Mouse (Mus musculus) heart, embryonic 16.5 days (tissue): ENCODE measurements at regions not wholly inside any gene's neighbourhood (a gene's known extent, or its start where the extent isn't known, plus 50 kb on each side); places are given as distances from the start of the nearest gene placed in this dataset.

Source experiments
- ATAC-seq: fragments of 200-750 bp; cut with Nextera tagmentation; replicated peaks from 2 replicates; pipeline ENCODE4 v1.8.0; 2017; ENCODE audit warnings: moderate number of reproducible peaks; ENCODE audit not compliant: insufficient read depth, low FRiP score; ENCODE audit errors: extremely low read depth
- H3K27ac ChIP-seq: fragments of 300-500 bp; sonication (generic); 2 replicates; pipeline ENCODE4 v1.5.1; 2014; ENCODE audit warnings: mild to moderate bottlenecking, low read length, control low read depth, moderate library complexity
- H3K27me3 ChIP-seq: fragments of 300-500 bp; sonication (generic); 2 replicates; pipeline ENCODE4 v1.6.1; 2014; ENCODE audit warnings: low read length, mixed read lengths; ENCODE audit not compliant: control insufficient read depth, insufficient read depth
- H3K36me3 ChIP-seq: fragments of 300-500 bp; sonication (generic); 2 replicates; pipeline ENCODE4 v1.6.1; 2014; ENCODE audit not compliant: control insufficient read depth, insufficient read depth
- H3K4me1 ChIP-seq: fragments of 300-500 bp; sonication (generic); 2 replicates; pipeline ENCODE4 v1.6.1; 2014; ENCODE audit warnings: low read length, mixed read lengths; ENCODE audit not compliant: control insufficient read depth, insufficient read depth
- H3K4me2 ChIP-seq: fragments of 300-500 bp; sonication (generic); 2 replicates; pipeline ENCODE4 v1.6.1; 2014; ENCODE audit warnings: low read depth, mild to moderate bottlenecking, control low read depth, low read length
- H3K4me3 ChIP-seq: fragments of 300-500 bp; sonication (generic); 2 replicates; pipeline ENCODE4 v1.5.1; 2014; ENCODE audit warnings: mild to moderate bottlenecking, control low read depth, low read length
- H3K9ac ChIP-seq: fragments of 300-500 bp; sonication (generic); 2 replicates; pipeline ENCODE4 v1.6.1; 2014; ENCODE audit warnings: low read length, control low read depth
- H3K9me3 ChIP-seq: fragments of 300-500 bp; sonication (generic); replicated peaks from 2 replicates; pipeline ENCODE4 v1.6.1; 2016; ENCODE audit warnings: low read length; ENCODE audit not compliant: control insufficient read depth
- WGBS: fragments of 180-500 bp; shearing (Covaris S2); extraction: QIAGEN DNeasy Blood & Tissue Kit; methylation state at CpG from one replicate; pipeline ENCODE4 v1.1.7; 2014; 5-methylcytosine and 5-hydroxymethylcytosine counted together

- H3K4me3 ChIP-seq: no peak overlapping the region
- no peak overlapping the region for H3K9ac ChIP-seq
- H3K4me2 ChIP-seq: no peak overlapping the region
- 0 out of 2 replicates have a peak, but pooled peaks cover 2% of the 10 kb centered on the region for H3K9me3 ChIP-seq
- no peaks in the 10 kb centered on the region for H3K27me3 ChIP-seq
- no peak overlapping the region for H3K27ac ChIP-seq
- 82% methylated on average over 6 of the region's 6 CpGs for WGBS
- no peaks in the 10 kb centered on the region for H3K36me3 ChIP-seq
- peaks cover 15% of the 10 kb centered on the region for H3K4me1 ChIP-seq
- ATAC-seq: no peak
Measured at GRCm38 (mm10) chr12:54402591-54402990, 198.9 kb upstream of the Egln3 start.

- Histone ChIP-seq H3K27ac (no peak overlapping the region), H3K36me3 (no peaks in the 10 kb centered on the region), H3K4me1 (peaks cover 21% of the 10 kb centered on the region), H3K9me3 (0 out of 2 replicates have a peak, but pooled peaks cover 2% of the 10 kb centered on the region), H3K9ac (no peak overlapping the region), H3K4me2 (no peak overlapping the region), H3K4me3 (no peak overlapping the region), H3K27me3 (no peaks in the 10 kb centered on the region)
- no peak for ATAC-seq
- WGBS: 26% methylated on average over 1 of the region's 1 CpGs
Measured at GRCm38 (mm10) chr12:54401665-54402064, 198.0 kb upstream of the Egln3 start.

GRCm38 (mm10) chr12:54400084-54400483, 196.4 kb upstream of the Egln3 start:
- H3K4me3 ChIP-seq: no peak overlapping the region
- WGBS: 81% methylated on average over 5 of the region's 5 CpGs

GRCm38 (mm10) chr12:54398080-54398479, 194.4 kb upstream of the Egln3 start:
- H3K36me3 ChIP-seq: no peaks in the 10 kb centered on the region
- no peaks in the 10 kb centered on the region for H3K9me3 ChIP-seq
- H3K4me1 ChIP-seq: peaks cover 10% of the 10 kb centered on the region
- no peak overlapping the region for H3K4me3 ChIP-seq
- no peak for ATAC-seq
- H3K9ac ChIP-seq: no peak overlapping the region
- H3K27ac ChIP-seq: no peak overlapping the region
- H3K27me3 ChIP-seq: no peaks in the 10 kb centered on the region
- 65% methylated on average over 6 of the region's 6 CpGs for WGBS
- no peak overlapping the region for H3K4me2 ChIP-seq

More at GRCm38 (mm10) chr12:54400084-54400483, 196.4 kb upstream of the Egln3 start:
- H3K36me3 ChIP-seq: no peaks in the 10 kb centered on the region
- H3K9ac ChIP-seq: no peak overlapping the region
- no peak overlapping the region for H3K27ac ChIP-seq
- no peaks in the 10 kb centered on the region for H3K27me3 ChIP-seq
- H3K9me3 ChIP-seq: 0 out of 2 replicates have a peak, but pooled peaks cover 2% of the 10 kb centered on the region
- peaks cover 17% of the 10 kb centered on the region for H3K4me1 ChIP-seq
- no peak overlapping the region for H3K4me2 ChIP-seq
- ATAC-seq: no peak

GRCm38 (mm10) chr12:54396952-54397351, 193.3 kb upstream of the Egln3 start:
- Histone ChIP-seq H3K27ac (no peak overlapping the region), H3K9ac (no peak overlapping the region), H3K4me2 (no peak overlapping the region), H3K27me3 (no peaks in the 10 kb centered on the region), H3K36me3 (no peaks in the 10 kb centered on the region), H3K4me1 (peaks cover 10% of the 10 kb centered on the region), H3K4me3 (no peak overlapping the region), H3K9me3 (no peaks in the 10 kb centered on the region)
- 0 out of 2 replicates have a peak, but pooled peaks have one; percentile 28 for ATAC-seq

- H3K27ac ChIP-seq: no peak overlapping the region
- H3K4me3 ChIP-seq: no peak overlapping the region
- peaks cover 10% of the 10 kb centered on the region for H3K4me1 ChIP-seq
- no peaks in the 10 kb centered on the region for H3K36me3 ChIP-seq
- ATAC-seq: no peak
- 60% methylated on average over 5 of the region's 5 CpGs for WGBS
- no peaks in the 10 kb centered on the region for H3K27me3 ChIP-seq
- no peak overlapping the region for H3K9ac ChIP-seq
- H3K9me3 ChIP-seq: no peaks in the 10 kb centered on the region
- no peak overlapping the region for H3K4me2 ChIP-seq
Measured at GRCm38 (mm10) chr12:54396341-54396740, 192.7 kb upstream of the Egln3 start.

GRCm38 (mm10) chr12:54385401-54385800, 181.7 kb upstream of the Egln3 start:
- no peak overlapping the region for H3K9ac ChIP-seq
- no peak overlapping the region for H3K4me2 ChIP-seq
- WGBS: 20% methylated on average over 4 of the region's 4 CpGs
- no peaks in the 10 kb centered on the region for H3K9me3 ChIP-seq
- ATAC-seq: peak; percentile 83
- H3K27ac ChIP-seq: peak overlapping the region; percentile 65
- no peak overlapping the region for H3K4me3 ChIP-seq
- H3K4me1 ChIP-seq: peaks cover 14% of the 10 kb centered on the region
- no peaks in the 10 kb centered on the region for H3K36me3 ChIP-seq
- no peaks in the 10 kb centered on the region for H3K27me3 ChIP-seq

GRCm38 (mm10) chr12:54384116-54384515, 180.5 kb upstream of the Egln3 start:
- no peak overlapping the region for H3K27ac ChIP-seq
- H3K9me3 ChIP-seq: no peaks in the 10 kb centered on the region
- no peaks in the 10 kb centered on the region for H3K27me3 ChIP-seq
- H3K4me3 ChIP-seq: no peak overlapping the region
- no peak for ATAC-seq
- no peaks in the 10 kb centered on the region for H3K36me3 ChIP-seq
- WGBS: 32% methylated on average over 3 of the region's 3 CpGs
- no peak overlapping the region for H3K4me2 ChIP-seq
- H3K9ac ChIP-seq: no peak overlapping the region
- peaks cover 14% of the 10 kb centered on the region for H3K4me1 ChIP-seq

GRCm38 (mm10) chr12:54382965-54383364, 179.3 kb upstream of the Egln3 start:
- no peaks in the 10 kb centered on the region for H3K27me3 ChIP-seq
- no peak overlapping the region for H3K4me2 ChIP-seq
- H3K9ac ChIP-seq: no peak overlapping the region
- no peak for ATAC-seq
- peaks cover 14% of the 10 kb centered on the region for H3K4me1 ChIP-seq
- WGBS: 98% methylated on average over 2 of the region's 2 CpGs
- H3K36me3 ChIP-seq: no peaks in the 10 kb centered on the region
- no peak overlapping the region for H3K4me3 ChIP-seq
- H3K27ac ChIP-seq: no peak overlapping the region
- H3K9me3 ChIP-seq: 0 out of 2 replicates have a peak, but pooled peaks cover 4% of the 10 kb centered on the region
